Mouse (Mus musculus) embryonic facial prominence, embryonic 14.5 days (tissue): ENCODE data around the gene Gm5622. TPM values are rescaled to one million over a fixed set of nuclear protein-coding genes. Genes with fewer than 3 reads are reported as not detected.

Experiments
- polyA plus RNA-seq: library from polyadenylated mRNA; unstranded; fragments of >200 nt; fragmentation: Nextera tagmentation; extraction: Ambion mirVana; gene quantifications from 2 replicates; pipeline ENCODE4 v1.2.1, GENCODE M21; 2014

Gm5622 gene
- polyA plus RNA-seq, 1 experiment from 2014 or later = not detected

Other genes starting within 250 kb of the Gm5622 start
- gene Gm7247, start 191.0 kb upstream of the Gm5622 start, polyA plus RNA-seq = not detected in 2 replicates
- not detected in 2 replicates for gene Vmn2r88, start 142.0 kb upstream of the Gm5622 start, polyA plus RNA-seq
- not detected in 2 replicates for gene Vmn2r89, start 100.9 kb upstream of the Gm5622 start, polyA plus RNA-seq
- not detected in 2 replicates for gene Gm17175, start 21.3 kb downstream of the Gm5622 start, polyA plus RNA-seq
- gene Gm17174, start 39.3 kb downstream of the Gm5622 start, polyA plus RNA-seq = not detected in 2 replicates
- not detected in 2 replicates for gene Gm17078, start 58.5 kb downstream of the Gm5622 start, polyA plus RNA-seq
- not detected in 2 replicates for gene Gm4181, start 82.9 kb downstream of the Gm5622 start, polyA plus RNA-seq
- gene Gm17079, start 142.7 kb downstream of the Gm5622 start, polyA plus RNA-seq = not detected in 2 replicates
- gene Gm5800, start 164.4 kb downstream of the Gm5622 start, polyA plus RNA-seq = not detected in 2 replicates
- not detected in 2 replicates for gene Ang4, start 220.8 kb downstream of the Gm5622 start, polyA plus RNA-seq
- gene AY358078, start 247.3 kb downstream of the Gm5622 start, polyA plus RNA-seq = not detected in 2 replicates